Mouse (Mus musculus): ENCODE measurements around the gene Gm45062. TPM values are rescaled to one million over a fixed set of nuclear protein-coding genes. Genes with fewer than 3 reads are reported as not detected.

Gene Gm45062
- total RNA-seq, 2 experiments from 2014 or later, result 4.8 to 8.7 TPM

GRCm38 (mm10) chr6:8473498-8473897 lies 214.2 kb downstream of the Gm45062 start:
- DNase-seq (ENCODE audit: low spot score in 2 of 2), result no peak

- DNase-seq (ENCODE audit: low spot score in 2 of 2), result no peak
Measured at GRCm38 (mm10) chr6:8474316-8474715, 215.1 kb downstream of the Gm45062 start.

- DNase-seq (ENCODE audit: low spot score in 2 of 2), result no peak
Measured at GRCm38 (mm10) chr6:8474820-8475219, 215.6 kb downstream of the Gm45062 start.

- no peak for DNase-seq (ENCODE audit: low spot score in 2 of 2)
Measured at GRCm38 (mm10) chr6:8479176-8479575, 219.9 kb downstream of the Gm45062 start.

- no peak for DNase-seq (ENCODE audit: low spot score in 2 of 2)
Measured at GRCm38 (mm10) chr6:8484437-8485275, 225.4 kb downstream of the Gm45062 start.

GRCm38 (mm10) chr6:8485414-8486175 lies 226.3 kb downstream of the Gm45062 start:
- DNase-seq (ENCODE audit: low spot score in 2 of 2), result no peak

GRCm38 (mm10) chr6:8486391-8487043 lies 227.3 kb downstream of the Gm45062 start:
- DNase-seq (ENCODE audit: low spot score in 2 of 2), result no peak

- no peak for DNase-seq (ENCODE audit: low spot score in 2 of 2)
Measured at GRCm38 (mm10) chr6:8487044-8487853, 228.0 kb downstream of the Gm45062 start.

GRCm38 (mm10) chr6:8488249-8488648 lies 229.0 kb downstream of the Gm45062 start:
- DNase-seq (ENCODE audit: low spot score in 2 of 2), result no peak

GRCm38 (mm10) chr6:8489266-8489665 lies 230.0 kb downstream of the Gm45062 start:
- DNase-seq (ENCODE audit: low spot score in 2 of 2), result no peak

- no peak for DNase-seq (ENCODE audit: low spot score in 2 of 2)
Measured at GRCm38 (mm10) chr6:8489938-8490585, 230.8 kb downstream of the Gm45062 start.

- no peak for DNase-seq (ENCODE audit: low spot score in 2 of 2)
Measured at GRCm38 (mm10) chr6:8492248-8492647, 233.0 kb downstream of the Gm45062 start.

GRCm38 (mm10) chr6:8495109-8495826 lies 236.0 kb downstream of the Gm45062 start:
- no peak for DNase-seq (ENCODE audit: low spot score in 2 of 2)

GRCm38 (mm10) chr6:8495827-8496222 lies 236.6 kb downstream of the Gm45062 start:
- no peak for DNase-seq (ENCODE audit: low spot score in 2 of 2)

GRCm38 (mm10) chr6:8497234-8497867 lies 238.1 kb downstream of the Gm45062 start:
- DNase-seq (ENCODE audit: low spot score in 2 of 2), result no peak

- DNase-seq (ENCODE audit: low spot score in 2 of 2), result no peak
Measured at GRCm38 (mm10) chr6:8497868-8498257, 238.6 kb downstream of the Gm45062 start.

GRCm38 (mm10) chr6:8498961-8499360 lies 239.7 kb downstream of the Gm45062 start:
- DNase-seq (ENCODE audit: low spot score in 2 of 2), result no peak

GRCm38 (mm10) chr6:8503953-8504352 lies 244.7 kb downstream of the Gm45062 start:
- DNase-seq (ENCODE audit: low spot score in 2 of 2), result no peak

- no peak for DNase-seq (ENCODE audit: low spot score in 2 of 2)
Measured at GRCm38 (mm10) chr6:8504521-8505228, 245.4 kb downstream of the Gm45062 start.
